Mouse (Mus musculus): ENCODE data around the gene Olfr1164.

Olfr1164 gene

GRCm38 (mm10) chr2:88093866-88094265, at the start of gene Olfr1164:
Olfr1164 (minus strand) TSS chr2:88093966.
- CTCF ChIA-PET = no interaction called here

- CTCF ChIA-PET = no interaction called here
Measured at GRCm38 (mm10) chr2:88128172-88128571, 34.4 kb upstream of the Olfr1164 start, which contains the start of gene Olfr1166. Olfr1166 (minus strand) TSS chr2:88128272.

- CTCF ChIA-PET = no interaction called here
Measured at GRCm38 (mm10) chr2:88071730-88072129, 22.0 kb downstream of the Olfr1164 start, which contains the start of gene Olfr1163. Olfr1163 (minus strand) TSS chr2:88071830.

DNA sequence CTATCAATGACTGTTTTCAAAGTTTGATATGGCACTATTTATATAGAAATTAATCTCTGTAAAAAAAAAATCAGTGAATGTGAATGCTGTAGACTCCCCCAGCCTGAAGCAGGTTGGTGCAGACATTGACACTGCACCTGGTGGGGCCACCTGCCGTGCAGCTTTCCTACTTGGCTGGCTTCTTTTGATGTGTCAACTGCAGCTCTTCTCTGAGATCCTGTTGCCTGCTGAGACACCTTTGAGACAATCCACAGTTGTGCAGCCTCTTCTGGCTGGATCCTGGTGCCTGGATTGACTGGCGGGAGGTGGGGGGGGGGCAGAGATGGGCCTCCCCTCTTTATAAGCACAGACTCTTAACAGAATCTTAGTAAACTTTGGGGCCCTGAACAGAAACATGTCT, 30.2 kb downstream of the Olfr1164 start:
- CTCF ChIA-PET = interaction anchor here (0.7 kb wide), 1 partner anchor 38 kb away, joined by 10 read pairs; no protein-coding TSS in a partner anchor

DNA sequence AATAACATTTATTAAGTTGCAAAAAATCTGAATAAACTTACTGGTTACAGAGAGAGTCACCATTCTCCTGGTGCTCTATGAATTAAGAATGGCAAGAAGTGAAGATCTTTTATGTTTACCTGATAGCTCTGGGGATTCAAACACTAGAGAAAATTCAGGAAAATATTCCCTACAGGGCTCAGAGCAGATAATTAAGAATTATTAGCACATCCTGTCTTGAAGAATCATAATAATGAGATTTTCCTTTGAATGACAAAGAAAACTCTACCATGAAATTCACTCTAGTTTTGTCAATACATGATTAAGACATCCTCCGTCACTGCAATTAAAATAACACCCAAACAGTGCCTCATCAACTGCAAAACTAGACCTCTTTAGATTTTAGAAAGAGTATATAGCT, 42.7 kb downstream of the Olfr1164 start, which contains the start of gene Olfr1162:
Olfr1162 (minus strand) TSS at position 101 of the 400 bp plus-strand sequence.
- CTCF ChIA-PET = no interaction called here
